Mouse (Mus musculus) liver, postnatal 0 days (tissue): Measurements from ENCODE around the gene Rufy2.

Experiments used
- CTCF ChIP-seq: sonication (generic); IDR thresholded peaks from 2 replicates; pipeline ENCODE4 v1.5.1; 2016; ENCODE audit warnings: antibody characterized with exemption, low read depth
- EP300 ChIP-seq: IDR thresholded peaks from 2 replicates; pipeline ENCODE4 v1.6.1; 2016; ENCODE audit warnings: antibody characterized with exemption, low read depth, mild to moderate bottlenecking

GRCm38 (mm10) chr10:62990636-62991035 lies 10.6 kb downstream of the Rufy2 start:
- TF ChIP-seq EP300 (no peak), CTCF (no peak)
